Mouse (Mus musculus): ENCODE measurements around the gene Jag1.

- TF ChIP-seq POLR2A (IDR thresholded peaks at IDR 0.05; ENCODE audit: borderline replicate concordance, low read depth, low read length), result no peak
- no peak for TF ChIP-seq CTCF (IDR thresholded peaks at IDR 0.05; ENCODE audit: low read depth, low read length)
These were observed 19.4 kb downstream of the Jag1 start for GRCm38 (mm10) chr2:137096981-137097460.
